Mouse (Mus musculus) brain, embryonic 14.5 days (tissue): ENCODE measurements around the gene Gm12216.

ENCODE experiments used
- CTCF ChIP-seq: fragments of 200-500 bp; IDR thresholded peaks from 2 replicates; pipeline ENCODE4 v1.5.1; 2012; ENCODE audit warnings: inconsistent platforms, mild to moderate bottlenecking, moderate library complexity, borderline replicate concordance; ENCODE audit not compliant: insufficient read depth, insufficient read length; ENCODE audit errors: extremely low read depth
- POLR2A ChIP-seq: fragments of 200-500 bp; IDR thresholded peaks from 2 replicates; pipeline ENCODE4 v1.6.1; 2012; ENCODE audit warnings: mild to moderate bottlenecking, inconsistent platforms, borderline replicate concordance; ENCODE audit not compliant: poor library complexity, insufficient read depth, insufficient read length, severe bottlenecking; ENCODE audit errors: extremely low read depth

- TF ChIP-seq CTCF: no peak
- no peak for TF ChIP-seq POLR2A
Observed at GRCm38 (mm10) chr11:53768422-53769184, 90.5 kb downstream of the Gm12216 start.
